Mouse (Mus musculus): Measurements from ENCODE around the gene Skp1a.

Skp1a gene

DNA sequence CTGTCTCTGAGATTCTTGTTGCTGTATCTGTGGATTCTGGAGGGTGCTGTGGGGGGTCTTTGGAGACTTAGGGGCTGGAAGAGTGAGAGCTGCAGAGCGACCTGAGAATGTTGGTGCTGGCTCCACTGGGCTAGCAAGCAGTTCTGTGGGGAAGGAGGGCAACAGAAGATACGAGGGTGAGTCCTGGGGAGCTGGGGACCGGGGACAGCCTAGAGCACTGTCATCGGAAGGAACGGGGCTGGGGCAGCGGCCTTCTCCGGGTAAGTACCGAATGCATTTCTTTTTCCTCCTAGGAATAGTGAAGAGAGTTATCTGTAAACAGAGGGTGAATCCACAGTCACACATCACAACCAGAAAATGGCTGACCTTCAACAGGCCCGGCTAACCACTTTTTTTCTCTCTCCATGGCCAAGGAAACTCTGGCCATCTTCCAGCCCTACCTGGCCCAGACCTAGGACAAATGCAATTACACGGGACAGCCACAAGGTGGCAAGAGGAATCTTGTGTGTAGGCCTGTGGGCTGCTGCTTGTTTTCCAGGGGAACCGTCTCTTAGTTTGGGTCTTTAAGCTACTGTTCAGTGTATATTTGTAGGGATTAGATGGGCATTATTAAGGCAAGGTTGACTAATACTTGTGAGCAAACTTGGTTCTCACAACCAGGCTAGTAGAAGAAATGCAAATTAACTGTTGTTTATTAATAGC is 22.0 kb downstream of the Skp1a start:
- peak; percentile 73 for DNase-seq (ENCODE audit: low read depth, low spot score)

DNA sequence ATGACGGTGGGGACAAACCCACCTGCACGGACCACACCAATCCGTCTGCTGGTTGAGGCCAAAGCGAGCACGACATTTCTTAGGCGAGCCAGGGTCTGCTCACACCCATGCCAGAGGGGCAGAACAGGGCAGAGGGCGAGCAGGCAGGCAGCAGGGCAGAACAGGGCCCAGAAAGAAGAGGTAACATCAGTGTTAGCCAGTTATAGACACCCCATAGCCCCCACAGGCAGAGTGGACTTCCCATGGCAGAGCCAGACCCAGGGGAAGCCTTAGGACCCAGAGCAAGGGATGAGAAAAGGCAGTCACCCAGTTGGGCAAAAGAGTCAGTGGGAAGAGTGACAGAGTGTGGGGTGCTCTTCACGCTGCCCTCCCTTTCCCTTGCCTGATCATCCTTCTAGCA is 23.3 kb downstream of the Skp1a start:
- no peak for DNase-seq (ENCODE audit: low read depth, low spot score)

DNA sequence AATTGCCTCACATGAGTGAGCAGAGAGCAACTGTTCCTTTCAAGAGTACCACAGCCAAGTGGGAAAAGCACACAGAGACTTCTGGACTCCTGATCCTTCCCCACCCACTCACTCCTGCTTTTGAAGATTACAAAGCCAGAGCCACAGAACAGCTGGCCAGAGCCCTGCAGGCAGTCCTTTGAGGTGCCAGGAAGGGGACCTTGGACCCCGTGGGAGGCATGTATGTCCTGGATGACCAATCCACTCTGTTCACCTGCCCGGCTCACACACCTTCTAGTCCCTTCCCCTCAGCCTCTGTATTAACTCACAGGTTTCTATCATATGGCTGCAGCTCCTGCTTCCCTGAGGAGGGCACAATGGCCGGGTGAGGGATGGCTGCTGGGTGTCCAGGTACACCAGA is 25.6 kb downstream of the Skp1a start:
- no peak for DNase-seq (ENCODE audit: low read depth, low spot score)

DNA sequence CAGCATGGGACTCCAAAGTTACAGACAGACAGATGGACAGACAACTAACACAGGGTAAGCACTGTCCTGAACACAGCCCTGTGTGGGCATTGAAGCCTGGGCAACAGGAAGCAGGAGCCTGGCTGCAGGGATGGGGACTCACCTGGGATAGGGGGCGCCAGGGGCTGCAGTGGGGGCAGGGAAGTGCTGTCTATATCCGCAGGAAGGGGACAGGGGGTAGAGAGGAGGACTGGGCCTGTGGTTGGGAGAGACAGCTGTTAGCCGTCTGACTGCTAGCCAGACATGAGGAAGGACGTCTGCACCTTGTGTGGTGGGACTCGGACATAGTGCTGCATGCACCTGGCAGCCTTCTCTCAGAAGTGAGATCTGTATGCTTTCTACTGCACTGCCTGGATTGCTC is 26.9 kb downstream of the Skp1a start:
- DNase-seq (ENCODE audit: low read depth, low spot score), result peak; percentile 6

DNA sequence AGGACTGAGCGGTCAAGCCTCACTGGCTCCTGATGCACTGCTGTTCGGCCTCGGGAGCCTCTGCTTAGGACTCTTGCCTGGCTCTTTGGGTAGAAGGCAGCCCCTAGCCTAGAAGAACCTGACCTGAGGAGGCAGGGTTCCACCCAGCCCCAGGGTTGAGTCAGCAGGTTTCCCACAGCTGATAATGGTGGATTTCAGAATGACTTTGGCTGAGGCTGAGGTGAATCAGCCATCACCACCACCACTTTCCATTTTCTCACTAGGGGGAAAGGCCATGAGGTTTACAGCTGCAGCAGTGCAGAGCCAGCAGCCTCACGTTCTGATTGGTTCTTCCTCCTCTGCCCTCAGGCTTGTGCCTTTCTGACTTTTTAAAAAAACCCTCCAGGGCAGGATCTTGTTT is 29.1 kb downstream of the Skp1a start:
- peak; percentile 52 for DNase-seq (ENCODE audit: low read depth, low spot score)

DNA sequence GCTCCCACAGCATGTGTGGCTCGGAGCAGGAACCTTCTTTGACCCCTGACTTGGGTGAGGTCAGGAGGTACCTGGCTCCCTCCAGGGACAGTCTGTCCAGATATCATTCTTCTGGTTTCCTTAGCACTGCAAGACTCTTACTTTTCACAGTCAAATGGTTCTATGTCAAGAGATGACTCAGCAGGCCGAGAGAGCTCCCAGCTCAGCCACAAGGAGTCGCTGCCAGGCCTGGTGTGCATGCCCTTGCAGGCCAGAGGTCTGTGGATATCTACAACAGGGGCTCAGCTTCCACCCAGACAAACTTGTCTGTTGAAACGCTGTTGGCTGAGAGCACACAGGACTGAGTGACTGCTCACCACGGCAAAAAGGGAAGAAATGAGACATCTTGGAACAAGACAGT is 30.1 kb downstream of the Skp1a start:
- DNase-seq (ENCODE audit: low read depth, low spot score), result peak; percentile 83

DNA sequence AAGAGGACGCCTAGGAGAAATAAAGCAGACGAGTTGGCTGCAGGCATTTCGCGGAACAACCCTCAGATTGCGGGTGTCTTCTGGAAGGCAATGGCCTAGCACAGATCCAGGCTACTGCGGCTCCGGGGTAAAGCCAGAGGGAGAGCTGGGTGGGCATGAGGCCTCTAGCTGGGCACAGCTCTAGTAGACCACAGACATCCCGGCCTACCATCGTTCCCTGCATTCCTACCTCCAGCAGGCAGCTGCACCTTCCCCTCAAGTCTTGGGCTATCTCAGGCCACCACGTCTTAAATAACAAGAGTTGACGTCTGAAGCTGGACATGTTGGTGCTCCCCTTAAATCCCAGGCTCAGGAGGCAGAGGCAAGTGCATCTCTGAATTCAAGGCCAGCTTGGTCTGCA is 30.5 kb downstream of the Skp1a start:
- no peak for DNase-seq (ENCODE audit: low read depth, low spot score)

DNA sequence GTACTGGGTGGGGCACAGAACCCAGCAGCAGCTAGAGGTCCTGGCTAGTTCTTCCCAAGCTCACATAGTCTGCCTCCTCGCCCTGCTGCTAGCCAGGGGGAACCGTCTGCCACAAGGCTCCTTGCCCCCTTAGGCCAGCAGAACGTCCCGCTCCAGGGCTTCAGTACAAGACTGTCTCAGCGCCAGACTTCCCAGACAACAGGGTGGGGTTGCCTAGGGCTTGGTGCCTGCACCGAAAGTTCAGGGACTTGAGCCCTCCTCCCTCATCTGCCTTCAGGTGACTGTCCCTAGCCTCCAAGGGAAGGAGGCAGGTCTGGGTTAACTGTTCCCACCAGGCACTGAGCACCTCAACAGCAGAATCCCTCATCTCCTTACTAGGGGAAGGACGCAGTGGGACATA is 33.1 kb downstream of the Skp1a start:
- DNase-seq (ENCODE audit: low read depth, low spot score), result no peak

DNA sequence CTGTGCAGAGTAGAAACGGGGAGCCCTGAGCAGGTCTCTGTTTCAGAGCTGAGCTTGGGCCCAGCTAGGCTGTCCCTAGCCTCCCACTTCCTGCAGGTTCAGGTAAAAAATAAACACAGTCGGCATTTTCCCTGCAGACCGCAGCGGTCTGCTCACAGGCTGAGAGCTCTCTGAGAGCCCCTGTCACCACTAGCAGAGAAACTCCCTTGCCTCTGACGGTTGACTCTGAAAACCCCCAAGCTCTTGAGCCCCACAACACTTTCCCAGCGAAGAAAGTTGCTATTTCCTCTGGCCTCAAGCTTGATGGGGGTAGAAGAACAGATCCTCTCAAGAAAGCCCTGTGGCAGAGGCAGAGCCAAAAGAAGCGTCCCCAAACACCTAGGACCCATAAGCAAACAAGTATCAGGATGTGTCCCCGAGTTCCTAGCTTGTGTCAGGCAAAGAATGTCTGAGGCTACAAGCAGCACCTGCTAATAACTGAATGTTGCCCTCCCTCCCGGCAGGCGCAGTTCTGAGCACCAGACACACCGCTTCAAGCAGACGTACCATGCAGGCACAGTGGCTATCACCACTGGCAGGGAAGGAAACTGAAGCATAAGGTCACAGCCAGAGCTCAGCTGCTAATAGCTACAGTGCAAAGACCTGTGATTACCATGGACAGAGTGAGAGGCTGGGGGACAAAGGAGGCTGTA is 34.0 kb downstream of the Skp1a start:
- DNase-seq (ENCODE audit: low read depth, low spot score), result peak; percentile 86

DNA sequence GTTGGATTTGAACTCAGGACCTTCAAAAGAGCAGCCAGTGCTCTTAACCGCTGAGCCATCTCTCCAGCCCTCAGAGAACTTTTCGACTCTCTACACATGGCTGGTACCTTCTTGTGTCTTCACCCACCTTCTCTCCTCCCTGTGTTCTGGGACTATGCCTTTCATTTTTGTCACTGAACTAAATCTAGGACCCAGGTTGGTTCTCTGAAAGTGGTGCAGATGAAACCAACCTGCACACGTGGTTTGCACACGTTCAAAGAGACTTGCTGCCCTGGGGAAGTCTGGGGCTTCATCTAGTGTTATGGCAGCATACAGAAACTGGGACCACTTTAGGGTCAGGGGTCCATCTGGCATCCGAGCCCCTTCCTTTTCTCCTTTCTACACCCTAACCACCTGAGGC is 35.5 kb downstream of the Skp1a start:
- DNase-seq (ENCODE audit: low read depth, low spot score), result peak; percentile 51

DNA sequence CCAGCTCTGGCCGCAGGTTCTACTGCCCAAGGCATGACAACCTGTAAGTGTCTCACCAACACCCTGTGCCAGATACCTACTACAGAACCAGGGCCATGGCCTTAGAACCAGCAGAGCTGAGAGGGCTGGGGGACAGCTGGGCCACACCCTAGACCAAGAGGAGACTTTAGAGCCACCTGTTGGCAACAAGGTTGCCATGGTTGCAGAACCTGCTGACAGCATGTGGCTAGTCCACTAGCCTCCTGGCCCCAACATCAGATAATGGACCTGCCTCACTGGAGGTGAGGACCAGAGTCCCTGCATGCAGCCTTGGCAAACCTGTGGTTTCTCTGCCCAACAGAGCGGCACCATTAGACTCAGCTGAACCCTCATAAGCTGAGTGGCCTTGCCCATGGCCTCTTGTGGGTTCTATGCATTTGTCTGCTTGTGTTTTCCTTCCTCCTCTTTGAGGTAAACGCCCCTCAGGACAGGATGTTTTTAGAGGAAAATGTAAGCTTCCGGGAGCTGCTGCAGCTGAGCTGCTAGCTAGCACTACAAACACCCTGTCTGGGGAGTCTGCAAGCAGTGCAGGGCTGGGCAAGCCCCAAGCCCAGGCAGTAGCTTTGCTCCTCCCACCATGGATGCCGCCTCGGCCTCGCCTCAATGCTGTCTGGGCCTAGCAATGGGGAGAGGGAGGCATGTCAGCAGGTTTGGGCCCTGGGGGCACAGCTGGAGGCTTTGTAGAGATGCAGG is 36.5 kb downstream of the Skp1a start:
- peak; percentile 83 for DNase-seq (ENCODE audit: low read depth, low spot score)

DNA sequence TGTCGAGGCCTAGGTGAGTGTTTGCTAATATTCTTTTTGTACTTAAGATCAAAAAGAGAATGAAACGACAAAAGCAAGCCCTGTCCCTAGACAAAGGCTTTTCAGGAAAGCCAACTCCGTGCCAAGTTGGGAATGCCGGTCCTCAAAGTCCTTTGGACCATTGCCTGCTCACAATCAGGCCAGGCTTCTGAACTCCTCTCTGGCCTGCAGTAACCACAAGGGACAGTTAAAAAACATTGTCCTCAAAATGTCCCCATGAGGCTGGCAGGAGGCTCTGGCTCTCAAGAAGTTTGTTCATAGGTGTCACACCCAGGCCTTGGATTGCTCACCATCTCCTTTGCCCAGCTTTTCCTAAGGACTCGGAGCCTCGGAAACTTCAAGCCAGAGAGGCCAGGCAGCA is 38.0 kb downstream of the Skp1a start:
- DNase-seq (ENCODE audit: low read depth, low spot score), result no peak

DNA sequence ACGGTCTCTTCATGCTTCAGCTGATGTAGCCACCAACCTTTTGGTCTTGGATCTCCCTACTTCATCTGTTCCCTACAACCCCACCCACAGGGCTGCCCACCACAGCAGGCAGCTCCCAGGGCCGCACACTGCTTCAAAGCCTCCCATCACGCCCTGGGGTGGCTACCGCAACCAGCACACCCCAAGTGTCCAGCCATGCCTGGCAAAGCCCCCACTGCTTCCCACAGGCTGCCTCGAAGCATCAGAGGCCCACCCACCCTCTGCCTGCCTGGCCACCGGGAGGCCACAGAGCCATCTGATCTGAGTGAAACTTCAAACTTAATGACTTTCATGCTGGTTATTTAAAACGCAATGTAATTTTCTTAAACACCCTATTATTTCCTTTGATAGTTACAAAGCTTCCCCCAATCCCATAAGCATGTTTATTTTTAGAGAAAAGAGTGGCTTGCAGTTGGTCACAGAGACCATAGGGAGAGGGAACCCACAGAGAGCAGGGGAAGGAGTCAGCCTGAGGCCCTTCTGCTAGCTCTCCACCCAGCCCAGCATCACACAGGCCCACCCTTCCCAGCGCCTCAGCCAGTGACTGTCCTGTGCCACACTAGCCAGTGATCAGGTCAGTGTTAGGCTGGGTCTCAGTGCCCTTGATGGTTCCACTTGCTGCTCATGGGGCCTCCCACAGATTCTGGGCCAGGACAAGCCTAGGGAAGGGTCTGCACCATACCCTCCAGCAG is 40.1 kb downstream of the Skp1a start:
- DNase-seq (ENCODE audit: low read depth, low spot score), result no peak

DNA sequence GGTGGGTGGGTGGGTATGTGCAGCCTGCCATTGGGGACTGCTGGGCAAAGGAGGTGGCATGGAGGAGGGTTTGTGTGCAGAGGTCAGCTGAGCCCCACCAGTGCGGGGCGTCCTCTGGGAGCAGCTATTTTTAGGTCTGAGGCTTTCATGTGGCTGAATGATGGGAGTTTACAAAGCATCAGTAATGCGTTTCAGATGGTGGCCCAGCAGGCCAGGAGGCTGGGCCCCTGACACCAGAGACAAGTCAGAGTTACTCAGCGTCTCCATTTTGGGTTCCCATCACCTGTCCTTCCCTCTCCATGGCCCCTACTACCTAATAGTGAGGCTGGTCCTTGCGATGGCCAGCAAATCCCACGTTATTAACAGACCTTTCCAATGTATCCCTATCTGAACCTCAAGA is 40.8 kb downstream of the Skp1a start:
- no peak for DNase-seq (ENCODE audit: low read depth, low spot score)

DNA sequence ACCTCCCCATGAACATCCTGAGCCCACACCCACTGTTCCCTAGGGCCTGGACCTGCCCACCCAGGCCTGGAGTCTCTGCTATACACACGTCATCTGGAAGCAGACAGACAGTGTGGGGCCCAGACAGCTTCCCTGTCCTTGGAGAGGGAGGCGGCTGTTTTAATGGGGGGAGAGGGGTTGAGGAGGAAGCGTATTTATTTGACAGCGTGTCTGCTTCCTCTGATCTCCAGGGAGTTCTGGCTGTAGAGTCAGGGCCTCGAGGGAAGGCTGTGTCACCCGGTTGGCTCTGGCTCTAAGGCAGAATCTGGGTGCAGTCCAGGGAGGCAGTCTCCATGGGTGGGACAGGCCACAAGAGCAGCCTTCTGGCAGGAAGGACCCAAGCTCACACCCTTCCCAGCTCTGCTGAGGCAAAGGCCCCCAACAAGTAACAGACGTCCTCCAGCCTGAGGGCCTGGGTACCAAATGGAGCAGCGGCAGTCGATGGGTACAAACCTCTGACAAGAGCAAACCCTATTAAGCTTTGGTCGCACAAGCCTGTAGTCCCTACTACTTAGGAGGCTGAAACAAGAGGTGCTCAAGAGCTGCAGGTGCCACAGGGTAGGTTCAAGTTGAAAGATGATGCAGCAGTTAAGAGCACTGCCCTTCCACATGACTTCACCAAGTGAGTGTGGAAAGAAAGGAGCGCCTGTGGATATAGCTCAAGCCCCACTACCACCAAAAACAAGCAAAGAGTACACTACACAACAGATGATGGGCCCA is 41.6 kb downstream of the Skp1a start:
- DNase-seq (ENCODE audit: low read depth, low spot score), result peak; percentile 47

DNA sequence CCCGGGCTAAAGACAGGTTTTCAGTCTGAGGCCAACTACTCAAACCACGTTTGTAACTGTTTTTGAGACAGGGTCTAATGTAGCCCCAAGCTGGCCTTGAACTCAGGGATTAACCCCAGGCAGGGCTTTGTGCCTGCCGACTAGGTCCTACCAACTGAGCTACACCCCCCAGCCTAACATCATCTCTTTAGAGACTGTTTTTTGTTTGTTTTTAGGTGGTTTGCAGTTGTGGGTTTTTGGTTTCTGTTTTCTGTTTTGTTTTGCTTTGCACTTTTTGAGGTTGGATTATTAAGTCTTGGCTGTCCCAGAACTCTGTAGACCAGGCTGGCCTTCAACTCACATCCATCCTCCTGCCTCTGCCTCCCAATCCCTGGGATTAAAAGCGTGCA is 42.1 kb downstream of the Skp1a start:
- peak; percentile 68 for DNase-seq (ENCODE audit: low read depth, low spot score)

DNA sequence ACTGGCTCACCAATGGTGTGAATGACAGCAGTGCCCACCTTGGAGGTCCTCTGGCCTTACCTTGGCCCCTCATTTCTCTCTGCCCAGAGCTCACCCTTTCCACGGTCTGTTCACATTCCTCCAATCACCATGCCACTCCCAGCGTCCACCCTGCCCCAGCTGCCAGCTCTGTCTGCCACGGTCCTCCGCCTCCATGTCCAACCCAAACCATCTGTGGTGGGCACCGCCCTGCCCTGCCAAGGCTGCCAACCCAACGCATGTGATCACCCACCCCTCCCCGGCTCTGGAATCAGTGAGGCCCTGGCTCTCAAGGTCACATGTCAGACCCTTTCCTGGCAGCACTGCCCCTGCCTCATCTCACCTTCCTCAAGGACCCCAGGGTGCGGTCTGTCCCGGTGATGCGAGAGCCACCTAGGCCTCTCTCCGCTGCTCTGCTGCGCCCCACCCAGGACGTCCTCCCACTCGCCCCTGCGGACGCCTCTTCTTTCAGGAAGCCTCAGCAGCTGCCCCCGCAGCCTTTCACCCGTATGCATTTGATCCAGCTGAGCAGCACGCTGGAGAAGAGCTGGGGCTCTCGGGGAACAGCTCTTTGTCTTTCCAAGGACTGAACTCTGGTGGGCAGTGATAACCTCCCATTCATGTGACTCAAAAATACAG is 42.8 kb downstream of the Skp1a start:
- peak; percentile 73 for DNase-seq (ENCODE audit: low read depth, low spot score)

DNA sequence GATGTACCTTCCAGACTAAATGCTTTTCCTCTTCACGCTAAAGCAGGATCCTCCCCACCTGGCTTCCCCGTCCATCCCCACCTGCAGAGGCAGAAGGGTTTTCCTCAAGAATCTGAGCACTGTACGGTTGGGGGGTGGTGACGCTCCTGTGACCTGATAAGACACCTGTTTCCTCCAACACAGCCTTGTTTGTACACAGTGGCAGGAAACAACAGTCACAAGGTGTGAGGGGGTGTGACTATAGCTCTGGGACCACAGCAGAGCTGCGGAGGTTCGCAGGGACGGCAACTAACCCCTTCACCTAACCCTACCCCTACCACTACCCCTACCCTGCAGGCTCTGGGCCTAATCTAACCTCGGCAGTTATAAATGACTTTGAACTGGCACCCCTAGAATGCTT is 43.6 kb downstream of the Skp1a start:
- DNase-seq (ENCODE audit: low read depth, low spot score), result peak; percentile 88

DNA sequence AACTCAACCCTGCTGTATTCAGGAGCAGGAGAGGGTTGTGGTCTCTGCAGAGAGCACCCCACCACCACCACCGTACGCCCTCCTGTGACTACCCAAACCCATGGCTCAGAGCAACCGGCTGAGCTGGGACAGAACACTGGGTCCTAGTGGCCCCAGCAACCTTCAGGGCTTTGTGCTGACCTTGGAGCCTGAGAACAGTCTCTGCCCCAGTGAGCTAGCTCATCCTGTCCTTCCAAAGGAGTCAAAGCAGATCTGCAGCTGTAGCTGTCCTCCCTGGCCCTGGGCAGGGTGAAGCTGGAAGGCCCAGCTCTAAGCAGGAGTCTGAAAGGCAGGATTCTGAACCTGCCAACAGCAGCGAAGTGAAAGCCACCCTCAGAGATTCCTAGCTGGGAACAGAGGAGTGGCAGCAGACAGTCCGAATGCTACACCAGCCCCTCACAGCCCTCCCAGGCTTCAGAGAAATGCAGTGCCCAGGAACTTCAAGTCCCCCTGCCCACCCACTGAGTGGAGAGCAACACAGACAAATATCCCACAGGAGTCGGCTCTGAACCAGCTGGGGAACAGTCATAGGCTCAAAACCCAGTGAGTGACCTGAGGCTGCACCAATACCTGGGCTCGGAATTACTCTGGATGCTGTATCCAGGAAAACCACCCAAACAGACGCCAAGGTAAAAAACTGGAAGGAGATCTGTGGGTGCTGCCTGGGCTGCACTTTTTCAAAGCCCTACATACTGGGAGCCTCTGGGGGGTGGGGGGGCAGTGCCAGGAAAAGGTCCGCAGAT is 44.2 kb downstream of the Skp1a start:
- DNase-seq (ENCODE audit: low read depth, low spot score), result no peak

DNA sequence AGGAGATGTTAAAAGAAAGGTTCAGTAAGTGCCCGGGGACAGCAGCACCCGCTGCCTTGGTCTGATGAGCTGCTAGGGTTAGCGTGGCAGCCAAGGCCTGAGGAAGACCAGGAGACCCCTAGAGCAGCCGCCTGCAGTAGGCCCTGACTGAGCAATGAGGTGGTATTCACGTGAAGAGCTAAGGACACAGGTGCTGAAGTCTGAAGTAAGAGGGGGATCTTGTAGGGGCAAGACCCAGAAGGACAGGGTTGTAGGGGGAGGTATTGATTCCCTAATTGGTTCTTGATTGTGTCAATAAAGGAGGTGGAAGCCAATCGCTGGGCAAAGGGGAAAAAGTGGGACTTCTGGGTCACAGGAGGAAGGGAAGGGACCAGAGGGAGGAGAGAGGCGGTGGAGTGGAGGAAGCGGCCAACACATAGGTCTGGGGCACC is 45.2 kb downstream of the Skp1a start:
- DNase-seq (ENCODE audit: low read depth, low spot score), result no peak
